Mouse (Mus musculus) skeletal muscle tissue, postnatal 0 days (tissue): ENCODE measurements around the gene Morn1. TPM values are rescaled to one million over a fixed set of nuclear protein-coding genes. Genes with fewer than 3 reads are reported as not detected.

Experiments
- polyA plus RNA-seq: library from polyadenylated mRNA; unstranded; fragments of >200 nt; fragmentation: Nextera tagmentation; extraction: Ambion mirVana; gene quantifications from 2 replicates; pipeline ENCODE4 v1.2.1, GENCODE M21; 2015

Gene Morn1
- polyA plus RNA-seq: 2.4 and 2.6 TPM in 2 replicates

DNA sequence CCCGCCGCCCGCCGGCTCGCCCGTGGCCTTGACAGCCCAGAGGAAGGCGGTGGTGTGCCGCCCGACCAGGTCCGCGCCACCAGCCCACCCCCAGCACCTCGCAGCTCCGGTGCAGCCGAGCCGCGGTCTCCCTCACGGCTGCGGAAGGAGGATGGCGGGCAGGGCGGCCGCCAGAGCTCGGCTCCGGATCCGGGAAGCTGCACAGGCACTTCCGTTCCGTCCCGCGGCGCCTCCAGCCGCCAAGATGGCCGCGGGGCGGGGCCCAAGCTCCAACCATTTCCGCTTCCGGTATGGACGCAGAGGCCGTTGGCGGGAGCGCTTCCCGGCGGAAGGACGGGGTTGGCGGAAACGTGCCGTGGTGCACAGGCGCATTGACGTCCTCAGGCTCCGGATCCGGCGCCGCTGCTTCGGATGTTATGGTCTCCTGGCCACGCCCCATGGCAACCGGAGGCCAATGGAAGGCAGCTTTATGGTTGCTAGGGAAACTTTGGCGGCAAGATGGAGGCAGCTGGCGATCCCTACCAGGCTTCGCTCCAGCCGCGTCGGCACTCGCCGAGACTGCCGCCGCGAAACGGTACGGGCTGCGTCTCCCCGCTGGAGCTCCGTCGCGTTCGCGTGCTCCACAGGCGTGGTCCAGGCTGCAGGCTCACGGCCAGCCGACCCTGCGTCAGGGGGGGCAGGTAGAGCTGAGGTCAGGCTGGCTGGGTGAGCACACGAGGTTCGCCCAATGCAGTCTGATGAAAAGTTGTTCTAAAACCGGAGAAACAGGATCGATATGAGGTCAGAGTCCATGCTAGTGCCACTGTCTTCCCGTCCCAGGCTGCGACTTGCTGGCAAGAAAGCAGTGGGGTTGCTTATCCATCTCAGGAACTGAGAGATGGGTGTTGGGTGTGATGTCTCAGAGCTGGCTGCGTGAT is at the start of gene Morn1, which contains the start of gene Rer1:
Gene Morn1 (plus strand): TSS at position 470 of the 917 bp plus-strand sequence.
Gene Rer1 (minus strand): TSS at position 275 of the 917 bp plus-strand sequence.

DNA sequence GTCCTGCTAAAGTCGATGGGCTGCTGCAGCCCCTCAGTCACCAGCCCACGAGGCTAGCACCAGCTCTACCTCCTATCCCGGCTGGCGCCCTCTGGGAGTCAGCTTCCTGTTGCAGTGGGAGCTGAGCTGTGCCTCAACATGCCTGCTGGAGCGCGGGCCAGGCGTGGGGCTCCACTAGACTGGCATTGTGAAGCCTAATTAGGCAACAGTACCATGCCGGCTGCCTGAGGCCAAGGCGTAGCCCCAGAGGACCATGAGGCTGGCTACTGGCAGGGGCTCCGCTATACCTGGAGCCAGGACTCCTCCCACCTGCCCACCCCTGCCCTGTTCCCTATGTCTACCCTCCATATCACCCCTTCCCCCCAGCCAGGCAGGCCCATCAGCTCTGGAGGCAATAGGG is 29.7 kb upstream of the Morn1 start, which contains the start of gene Plch2:
Gene Plch2 (minus strand): TSS at position 61 of the 400 bp plus-strand sequence.

DNA sequence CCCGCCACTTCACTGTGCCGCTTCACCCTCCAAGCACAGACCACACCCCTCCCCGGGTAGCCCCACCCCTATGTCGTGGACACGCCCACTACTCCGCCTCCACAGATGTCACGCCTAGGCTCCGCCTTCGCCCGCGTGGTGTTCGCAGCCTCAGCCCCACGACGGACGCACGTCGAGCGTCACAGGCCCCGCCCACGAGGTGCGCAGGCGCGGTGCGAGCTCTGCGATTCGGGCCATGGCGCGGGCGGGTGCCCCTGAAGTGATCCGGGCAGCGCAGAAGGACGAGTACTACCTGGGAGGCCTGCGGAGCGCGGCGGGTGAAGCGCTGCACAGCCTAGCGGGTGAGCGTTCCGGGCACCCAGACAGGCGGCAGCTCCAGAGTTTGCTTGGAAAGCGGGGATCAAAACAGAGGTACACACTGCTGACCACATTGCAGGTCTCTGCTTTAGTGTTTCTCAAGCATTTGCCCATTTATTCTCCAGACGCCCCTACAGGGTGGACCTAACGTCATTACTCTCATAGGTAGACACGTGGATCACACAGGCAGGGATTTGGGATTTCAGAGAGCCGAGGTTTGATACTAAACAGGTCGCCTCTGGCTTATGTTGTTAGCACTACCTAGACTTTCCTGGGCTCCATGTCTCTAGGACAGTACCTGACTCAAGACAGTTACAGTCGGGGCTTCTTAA is 19.4 kb upstream of the Morn1 start, which contains the start of gene Pex10:
Gene Pex10 (plus strand): TSS at position 183 of the 689 bp plus-strand sequence.

Other genes starting within 250 kb of the Morn1 start
- gene Ttc34, start 249.1 kb upstream of the Morn1 start, polyA plus RNA-seq: 0.13 TPM in 1 of 2 replicates, not detected in the other
- 0.40 and 0.54 TPM in 2 replicates for gene Mmel1, start 217.0 kb upstream of the Morn1 start, polyA plus RNA-seq
- gene Fam213b, start 187.4 kb upstream of the Morn1 start, polyA plus RNA-seq: 138 and 161 TPM in 2 replicates
- 0.68 and 0.77 TPM in 2 replicates for gene Tnfrsf14, start 158.0 kb upstream of the Morn1 start, polyA plus RNA-seq
- gene Hes5, start 125.7 kb upstream of the Morn1 start, polyA plus RNA-seq: not detected in 2 replicates
- 20.9 and 25.5 TPM in 2 replicates for gene Pank4, start 122.5 kb upstream of the Morn1 start, polyA plus RNA-seq
- 0.51 TPM in 1 of 2 replicates, not detected in the other for gene Plch2, start 29.8 kb upstream of the Morn1 start, polyA plus RNA-seq
- gene Pex10, start 19.6 kb upstream of the Morn1 start, polyA plus RNA-seq: 17.0 and 17.5 TPM in 2 replicates
- gene Rer1, start 195 bp upstream of the Morn1 start, polyA plus RNA-seq: 103 and 130 TPM in 2 replicates
- gene Ski, start 136.0 kb downstream of the Morn1 start, polyA plus RNA-seq: 15.6 and 16.5 TPM in 2 replicates
- gene Faap20, start 163.2 kb downstream of the Morn1 start, polyA plus RNA-seq: 68.4 and 75.7 TPM in 2 replicates